Mouse (Mus musculus): ENCODE results near the gene Lifr. TPM values are rescaled to one million over a fixed set of nuclear protein-coding genes. Genes with fewer than 3 reads are reported as not detected.

Lifr gene
- total RNA-seq, 2 experiments from 2014 or later, result 0.15 TPM; not detected in 1

DNA sequence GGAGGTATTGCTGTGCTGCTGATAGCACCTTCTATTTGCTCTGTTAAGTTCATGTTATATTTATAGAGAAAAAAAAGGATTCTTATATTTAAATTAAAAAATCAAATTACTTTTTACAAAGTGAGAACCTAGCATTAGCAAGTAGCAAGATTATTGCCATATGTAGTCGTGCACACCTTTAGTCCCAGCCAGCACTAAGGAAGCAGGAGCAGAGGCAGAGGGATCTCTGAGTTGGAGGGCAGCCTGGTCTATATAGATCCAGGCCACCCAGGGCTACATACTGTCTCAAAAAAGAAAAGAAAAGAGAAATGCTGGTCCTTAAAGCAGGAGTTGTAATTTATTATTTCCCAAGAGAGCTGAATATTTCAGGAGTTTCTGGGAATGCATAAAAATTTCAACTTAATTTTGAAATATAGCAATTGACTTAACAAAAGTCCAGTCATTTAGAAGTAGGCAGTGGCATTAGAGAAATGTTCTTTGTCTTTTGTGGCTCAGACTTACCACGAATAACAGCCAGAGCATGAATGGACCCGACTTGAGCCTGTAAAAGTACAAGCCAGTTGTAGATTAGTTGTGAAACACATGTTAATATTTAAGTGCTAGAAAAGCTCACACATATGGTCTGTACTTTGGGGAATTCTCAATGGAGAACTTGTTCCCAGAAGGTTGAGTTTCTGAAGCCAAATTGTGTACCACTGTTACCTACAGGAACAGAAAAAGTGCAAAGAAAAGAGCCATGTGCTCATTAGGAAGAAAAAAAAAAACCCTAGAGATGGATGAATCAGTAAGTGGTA is 107.4 kb downstream of the Lifr start:
- ATAC-seq (replicated peaks; ENCODE audit: poor library complexity, severe bottlenecking), result no peak

- no peak for ATAC-seq (replicated peaks; ENCODE audit: poor library complexity, severe bottlenecking)
Measured at GRCm38 (mm10) chr15:7198816-7199215, 108.4 kb downstream of the Lifr start.

DNA sequence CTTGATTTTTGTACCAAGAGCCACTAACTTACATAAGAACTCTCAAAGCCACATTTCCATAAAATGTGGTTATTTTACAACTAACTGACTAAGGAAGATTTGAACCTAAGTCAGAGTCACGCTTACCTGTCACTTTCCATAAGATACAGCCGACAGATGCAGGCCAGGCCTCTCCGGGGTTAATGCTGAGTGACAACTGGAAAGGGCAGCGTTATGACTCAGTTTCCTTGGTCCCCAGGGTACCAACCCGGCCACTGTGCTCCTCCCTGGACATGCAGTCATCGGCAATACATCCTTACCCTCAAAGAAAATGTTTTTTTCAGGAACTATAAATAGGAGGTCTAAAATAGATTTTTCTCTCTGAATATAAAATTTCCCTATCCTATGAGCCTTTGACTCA is 109.9 kb downstream of the Lifr start:
- ATAC-seq (replicated peaks; ENCODE audit: poor library complexity, severe bottlenecking), result no peak

DNA sequence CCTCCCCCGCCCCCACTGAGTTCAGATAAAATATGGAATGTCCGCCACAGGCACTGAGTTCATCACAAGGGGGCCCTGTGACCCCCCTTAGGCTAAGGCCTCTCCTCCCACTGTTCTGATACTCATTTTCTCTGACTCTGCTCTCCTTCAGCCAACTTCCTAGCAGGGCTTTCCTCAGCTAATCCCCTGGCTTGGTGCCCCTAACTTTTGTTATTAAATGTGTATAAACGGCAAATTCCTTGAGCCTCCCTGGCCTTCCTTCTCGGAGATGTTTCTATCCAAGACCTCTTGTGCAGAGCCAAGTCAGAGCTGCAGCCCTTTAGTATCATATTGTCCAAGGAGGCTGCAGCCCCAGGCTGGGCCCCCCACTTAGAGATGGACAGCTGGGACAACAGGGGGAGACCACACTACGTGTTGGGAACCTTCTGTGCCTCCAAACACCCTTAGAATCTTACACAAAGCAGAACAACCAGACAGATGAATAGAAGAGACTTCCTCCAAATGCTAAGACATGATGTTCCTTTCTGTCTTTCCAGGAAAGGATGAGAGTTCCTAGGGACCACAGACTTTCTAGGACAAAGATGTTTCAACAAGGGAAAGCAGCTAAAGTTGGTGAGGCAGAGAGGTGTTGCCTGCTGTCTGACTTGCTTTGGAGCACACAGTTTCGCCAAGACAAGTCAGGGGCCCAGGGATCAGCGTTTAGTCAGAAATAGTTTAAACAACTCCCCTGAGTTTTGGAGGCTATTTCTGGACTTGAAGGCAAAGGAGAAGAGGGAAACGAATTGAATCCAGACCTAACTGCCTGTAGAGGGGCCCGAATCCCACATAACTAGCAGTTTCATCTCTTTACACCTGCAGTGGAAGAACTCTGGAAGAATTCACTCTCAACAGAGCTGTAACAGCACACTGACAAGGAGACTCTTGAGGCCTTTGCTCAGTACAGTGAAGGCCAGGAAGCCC is 111.3 kb downstream of the Lifr start:
- no peak for ATAC-seq (replicated peaks; ENCODE audit: poor library complexity, severe bottlenecking)

DNA sequence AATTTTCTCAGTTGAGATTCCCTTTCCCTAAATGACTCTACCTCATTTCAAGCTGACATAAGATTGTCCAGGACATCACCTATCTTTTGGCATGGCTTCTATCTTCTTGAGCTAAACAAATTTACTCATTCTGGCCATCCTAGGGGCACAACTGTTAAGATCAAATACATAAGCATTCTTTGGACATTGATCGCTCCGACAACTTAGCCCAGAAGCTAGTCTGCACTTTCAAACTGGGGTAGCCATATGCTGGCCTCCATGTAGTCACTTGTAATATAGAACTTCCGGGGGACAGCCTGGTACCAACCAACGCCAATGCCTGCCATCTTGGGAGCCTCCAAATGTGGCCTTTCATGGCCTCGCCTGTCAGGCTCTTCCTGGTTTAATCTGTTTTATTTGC is 112.6 kb downstream of the Lifr start:
- ATAC-seq (replicated peaks; ENCODE audit: poor library complexity, severe bottlenecking), result no peak

DNA sequence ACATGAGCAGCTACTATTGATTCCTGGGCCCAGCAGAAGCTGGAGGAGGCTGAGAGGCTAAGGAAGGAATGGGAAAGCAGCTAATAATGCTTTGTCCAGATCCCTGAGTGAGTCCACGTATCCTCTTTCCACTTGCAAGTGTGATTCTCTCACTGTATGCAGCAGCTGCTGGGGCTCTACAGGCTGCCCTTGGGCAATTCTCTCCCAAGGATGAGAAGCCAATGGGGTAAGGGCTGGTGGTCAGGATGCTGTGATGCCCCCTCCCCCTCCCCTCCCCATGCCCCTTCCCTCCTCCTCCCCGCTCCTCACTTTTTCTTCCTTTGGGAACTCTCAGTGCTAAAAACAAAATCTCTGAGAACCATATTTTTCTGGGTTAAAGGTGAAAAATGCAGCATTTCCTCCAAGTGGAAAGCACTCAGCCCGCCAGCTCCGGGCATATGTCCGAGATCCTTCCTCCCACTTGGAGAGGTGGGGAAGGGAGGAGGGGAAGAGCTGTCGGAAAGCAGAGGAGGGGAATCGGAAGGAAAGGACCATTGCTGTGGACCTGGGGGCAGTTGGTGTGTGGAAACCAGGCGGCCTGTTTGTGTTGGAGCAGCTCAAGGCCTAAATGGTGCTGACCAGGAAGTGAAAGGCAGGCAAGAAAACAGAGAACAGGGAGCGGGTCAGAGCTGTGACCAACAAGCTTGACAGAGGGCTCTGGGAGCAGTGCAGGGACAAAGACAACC is 113.4 kb downstream of the Lifr start:
- no peak for ATAC-seq (replicated peaks; ENCODE audit: poor library complexity, severe bottlenecking)

DNA sequence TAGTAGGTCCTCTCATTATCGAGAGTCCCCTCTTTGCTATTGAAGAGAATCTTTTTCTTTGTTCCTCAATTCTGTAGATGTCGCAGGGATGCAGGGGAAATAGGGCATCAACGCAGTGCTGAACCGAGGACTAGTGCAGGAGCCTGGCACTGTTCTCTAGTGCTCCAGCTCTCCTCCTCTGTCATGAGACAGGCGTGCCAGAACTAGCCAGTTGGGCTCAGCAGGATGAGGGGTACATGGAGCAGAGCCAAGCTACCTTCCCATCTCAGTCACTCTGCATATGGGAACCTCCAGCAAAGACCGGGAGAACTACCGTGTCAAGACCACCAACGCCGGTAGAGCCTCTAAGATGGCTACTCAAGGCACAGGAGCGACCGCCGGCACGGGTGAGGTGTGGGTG is 114.5 kb downstream of the Lifr start:
- no peak for ATAC-seq (replicated peaks; ENCODE audit: poor library complexity, severe bottlenecking)

- no peak for ATAC-seq (replicated peaks; ENCODE audit: poor library complexity, severe bottlenecking)
Measured at GRCm38 (mm10) chr15:7206110-7206509, 115.7 kb downstream of the Lifr start.

DNA sequence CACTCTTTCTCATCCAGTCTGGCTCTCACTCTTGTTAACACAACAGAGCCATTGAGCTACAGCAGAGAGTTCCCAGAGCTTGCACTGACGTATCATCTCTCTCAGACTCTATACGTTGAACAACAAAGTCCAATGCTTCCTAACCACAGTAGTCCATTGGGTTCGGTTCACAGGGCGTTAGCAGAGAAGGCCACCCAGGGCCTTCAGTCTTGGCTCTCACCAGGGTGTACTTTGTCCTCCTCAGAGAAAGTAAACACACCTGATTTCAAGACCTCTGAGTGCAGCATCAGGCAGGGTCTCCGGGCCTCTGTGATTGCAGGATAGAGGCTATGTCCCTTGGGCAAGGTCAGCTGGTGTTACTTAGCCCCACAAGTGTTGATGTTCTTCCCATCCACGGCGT is 116.9 kb downstream of the Lifr start:
- no peak for ATAC-seq (replicated peaks; ENCODE audit: poor library complexity, severe bottlenecking)

DNA sequence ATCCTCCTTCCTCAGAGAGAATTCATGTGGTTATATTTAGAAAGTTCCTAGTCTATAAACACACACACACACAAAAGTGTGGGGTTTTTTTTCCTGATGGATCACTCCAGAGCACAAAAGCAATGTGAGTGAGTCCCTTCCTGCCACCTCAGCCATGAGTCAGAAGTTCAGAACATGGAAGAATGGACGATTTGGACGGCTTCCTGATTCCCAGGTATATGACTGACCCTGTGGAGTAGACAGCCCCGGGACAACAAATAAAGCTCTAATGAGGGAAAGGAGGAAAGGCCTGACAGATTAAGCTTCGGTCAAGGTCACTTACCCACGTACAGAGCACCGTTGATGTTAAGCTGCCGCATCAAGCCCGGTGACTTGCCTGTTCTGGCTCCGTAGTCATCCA is 117.8 kb downstream of the Lifr start:
- ATAC-seq (replicated peaks; ENCODE audit: poor library complexity, severe bottlenecking), result no peak

DNA sequence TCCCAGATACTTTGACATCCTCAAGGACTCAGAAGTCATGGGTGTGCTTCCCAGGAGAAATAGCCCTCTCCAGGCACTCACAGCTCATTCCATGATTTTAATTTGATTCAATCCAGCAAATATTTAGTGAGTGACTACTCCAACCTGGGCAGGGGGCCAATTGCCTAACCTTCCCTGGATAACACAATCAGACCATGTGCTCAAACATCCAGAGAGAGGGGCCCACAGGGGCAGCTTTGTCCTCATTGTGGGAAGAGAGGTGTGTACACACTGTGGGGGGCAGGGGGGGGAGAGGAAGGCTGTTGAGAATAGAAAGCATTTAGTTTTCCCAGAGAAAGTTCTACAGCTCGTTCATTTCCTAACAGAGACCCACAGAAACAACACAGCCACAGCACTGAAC is 123.3 kb downstream of the Lifr start:
- ATAC-seq (replicated peaks; ENCODE audit: poor library complexity, severe bottlenecking), result no peak

GRCm38 (mm10) chr15:7215845-7216244 is 125.4 kb downstream of the Lifr start:
- ATAC-seq (replicated peaks; ENCODE audit: poor library complexity, severe bottlenecking), result no peak

GRCm38 (mm10) chr15:7216581-7217272 is 126.3 kb downstream of the Lifr start:
- ATAC-seq (replicated peaks; ENCODE audit: poor library complexity, severe bottlenecking), result peak; percentile 93

GRCm38 (mm10) chr15:7217273-7217598 is 126.8 kb downstream of the Lifr start:
- ATAC-seq (replicated peaks; ENCODE audit: poor library complexity, severe bottlenecking), result no peak

- no peak for ATAC-seq (replicated peaks; ENCODE audit: poor library complexity, severe bottlenecking)
Measured at GRCm38 (mm10) chr15:7222809-7223208, 132.4 kb downstream of the Lifr start.

GRCm38 (mm10) chr15:7224151-7224775 is 133.8 kb downstream of the Lifr start:
- no peak for ATAC-seq (replicated peaks; ENCODE audit: poor library complexity, severe bottlenecking)

- peak; percentile 90 for ATAC-seq (replicated peaks; ENCODE audit: poor library complexity, severe bottlenecking)
Measured at GRCm38 (mm10) chr15:7226225-7226624, 135.8 kb downstream of the Lifr start.

DNA sequence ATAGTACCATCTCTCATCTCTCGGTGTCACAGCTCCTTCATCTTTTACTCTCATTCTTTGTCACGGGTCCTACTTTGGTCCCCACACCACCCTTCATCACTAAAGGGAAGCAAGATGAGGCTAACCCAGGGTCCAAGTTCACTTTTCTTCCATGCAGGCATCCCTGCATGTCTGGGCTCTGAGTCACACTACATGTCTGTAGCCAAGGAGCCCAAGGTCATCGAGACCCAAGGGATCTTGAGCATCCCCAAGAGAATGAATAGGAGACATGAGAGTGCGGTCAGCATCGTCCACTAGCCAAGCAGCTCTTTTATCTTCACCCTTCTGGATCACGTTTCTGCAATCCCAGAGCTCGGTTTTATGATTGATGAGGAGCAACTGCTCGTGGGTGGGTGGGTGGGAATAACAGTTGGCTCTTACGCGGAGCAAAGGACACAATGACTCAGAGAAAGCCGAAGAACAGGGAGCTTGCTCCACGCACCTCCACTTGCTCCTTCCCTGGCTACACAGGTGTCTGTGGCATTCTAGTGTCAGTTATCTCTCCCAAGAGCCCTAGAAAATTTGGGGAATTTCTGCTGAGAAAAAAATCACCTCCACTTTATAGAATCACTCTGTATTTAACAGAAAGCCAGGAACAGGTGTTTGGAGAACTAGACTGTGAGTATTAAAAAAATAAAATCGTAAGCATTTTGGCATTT is 143.1 kb downstream of the Lifr start:
- no peak for ATAC-seq (replicated peaks; ENCODE audit: poor library complexity, severe bottlenecking)

DNA sequence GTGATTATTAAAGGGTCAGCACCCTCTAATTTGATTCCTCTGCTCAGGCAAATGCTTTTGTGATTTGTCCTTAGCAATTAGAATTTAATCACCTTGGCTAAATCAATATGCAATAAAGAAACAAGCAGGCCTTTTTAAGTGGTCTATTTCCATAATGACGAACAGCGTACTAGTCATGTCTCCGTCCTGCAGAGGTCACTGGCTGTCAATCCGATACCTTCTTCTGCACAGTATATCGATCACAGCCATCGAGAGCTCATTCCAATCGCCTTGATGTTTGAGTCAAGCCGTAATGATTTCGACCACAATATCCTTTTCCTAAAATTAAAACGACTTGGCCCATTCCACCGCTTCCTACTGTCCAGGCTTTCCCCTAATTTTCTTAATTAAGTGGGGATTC is 149.5 kb downstream of the Lifr start:
- no peak for ATAC-seq (replicated peaks; ENCODE audit: poor library complexity, severe bottlenecking)

Data from granulocyte monocyte progenitor cell, adult 5-6 weeks (primary cell).